Mouse (Mus musculus): ENCODE results near the gene Fastk.

GRCm38 (mm10) chr5:24389658-24390020 is 55.4 kb downstream of the Fastk start:
- TF ChIP-seq POLR2A (IDR thresholded peaks at IDR 0.05; ENCODE audit: insufficient read depth, low read depth, low read length), result no peak
- TF ChIP-seq CTCF (IDR thresholded peaks at IDR 0.05; ENCODE audit: insufficient read depth, low read depth, low read length), result no peak

Measured in olfactory bulb, adult 2 months (tissue).